Comparison of ENCODE assay signal across 9 mouse cellular contexts in genomic region chr3:101778896-101779665, GRCm38 (mm10).
DNase-seq lines count a peak whose midpoint lies in the region; ATAC-seq and TF ChIP-seq lines count a peak whose summit lies in the region.
"Had no signal": no experiment of that assay in that cellular context is flagged by ENCODE, and none has a peak within 500 bp of the region (broad histone marks: within the 10 kb centered on the region; RNA-seq: fewer than 3 reads in every experiment).

No protein-coding gene starts in this region.

- H3K9ac ChIP-seq in heart, postnatal 0 days (replicated peaks; ENCODE audit: low read depth, low read length): no peak overlapping the region
- no peak overlapping the region for H3K9ac ChIP-seq in stomach, embryonic 16.5 days (ENCODE audit: low read length)

- WGBS in heart, postnatal 0 days: 57% methylated on average over 15 of the region's 16 CpGs
- 63% methylated on average over 16 of the region's 16 CpGs for WGBS in stomach, embryonic 16.5 days

- no peak for TF ChIP-seq CTCF in heart, postnatal 0 days (IDR thresholded peaks at IDR 0.05; ENCODE audit: low read depth)

- ATAC-seq in megakaryocyte, adult 5-6 weeks (ENCODE audit: poor library complexity, severe bottlenecking): no peak
- ATAC-seq in heart, postnatal 0 days (ENCODE audit: insufficient read depth, low read depth): peak; percentile 83
- ATAC-seq in stomach, embryonic 16.5 days (ENCODE audit: insufficient read depth, low FRiP score): peak; percentile 33; the same call in 1 of the 2 replicates

- peaks cover 43% of the 10 kb centered on the region for H3K4me1 ChIP-seq in megakaryocyte, embryonic 14.5 days
- H3K4me1 ChIP-seq in heart, postnatal 0 days (ENCODE audit: control insufficient read depth, insufficient read depth): no peaks in the 10 kb centered on the region
- no peaks in the 10 kb centered on the region for H3K4me1 ChIP-seq in stomach, embryonic 16.5 days (ENCODE audit: control insufficient read depth, insufficient read depth, low read length)

- H3K36me3 ChIP-seq in megakaryocyte, embryonic 14.5 days (replicated peaks; ENCODE audit: low read length): no peaks in the 10 kb centered on the region
- no peaks in the 10 kb centered on the region for H3K36me3 ChIP-seq in heart, postnatal 0 days (replicated peaks; ENCODE audit: control insufficient read depth, insufficient read depth, low read length)
- H3K36me3 ChIP-seq in stomach, embryonic 16.5 days (ENCODE audit: control insufficient read depth, insufficient read depth, low read length): no peaks in the 10 kb centered on the region

- H3K9me3 ChIP-seq in megakaryocyte, embryonic 14.5 days: no peaks in the 10 kb centered on the region
- no peaks in the 10 kb centered on the region for H3K9me3 ChIP-seq in heart, postnatal 0 days (replicated peaks; ENCODE audit: control insufficient read depth, low read length)
- H3K9me3 ChIP-seq in stomach, embryonic 16.5 days (replicated peaks; ENCODE audit: control insufficient read depth, low read length): no peaks in the 10 kb centered on the region

- H3K4me3 ChIP-seq in megakaryocyte, embryonic 14.5 days (replicated peaks): peak overlapping the region; percentile 72
- H3K4me3 ChIP-seq in heart, postnatal 0 days (ENCODE audit: low read depth, low read length): no peak overlapping the region
- H3K4me3 ChIP-seq in stomach, embryonic 16.5 days (replicated peaks; ENCODE audit: low read length): no peak overlapping the region

- peak; percentile 78 for DNase-seq in heart, postnatal 0 days (ENCODE audit: low spot score)
- peak; percentile 42 to 78 for DNase-seq in kidney, postnatal 25 days
- DNase-seq in gastrocnemius, postnatal 36 days: no peak
- DNase-seq in adrenal gland, postnatal 4 days (ENCODE audit: low spot score in 2 of 2): no peak
- no peak for DNase-seq in layer of hippocampus, postnatal 14 days (ENCODE audit: low spot score in 2 of 2)
- DNase-seq: thymus, postnatal 4 days had no signal

- intact Hi-C loops in gastrocnemius, postnatal 36 days (cut with DNase I): no loop called here

- H3K4me2 ChIP-seq in heart, postnatal 0 days (ENCODE audit: low read depth, low read length): peak overlapping the region; percentile 4
- no peak overlapping the region for H3K4me2 ChIP-seq in stomach, embryonic 16.5 days (ENCODE audit: low read depth, low read length)

- peak; percentile 68; the same call in 1 of the 2 replicates for TF ChIP-seq EP300 in heart, postnatal 0 days (IDR thresholded peaks at IDR 0.05; ENCODE audit: low read depth)

- peak overlapping the region; percentile 70 for H3K27ac ChIP-seq in heart, postnatal 0 days (ENCODE audit: low read depth)
- no peak overlapping the region for H3K27ac ChIP-seq in stomach, embryonic 16.5 days (ENCODE audit: low read length)

- no peaks in the 10 kb centered on the region for H3K27me3 ChIP-seq in megakaryocyte, embryonic 14.5 days (replicated peaks)
- no peaks in the 10 kb centered on the region for H3K27me3 ChIP-seq in heart, postnatal 0 days (ENCODE audit: control insufficient read depth, insufficient read depth, low read length)
- no peaks in the 10 kb centered on the region for H3K27me3 ChIP-seq in stomach, embryonic 16.5 days (ENCODE audit: control insufficient read depth, insufficient read depth, low read length)

Comparison
In these comparisons a context has a peak if more than half of its experiments do, and no peak if none do; other contexts are left out.
1. DNase-seq: peak in heart, postnatal 0 days (single experiment) and kidney, postnatal 25 days (2 of 2); none in gastrocnemius, postnatal 36 days (0 of 2), adrenal gland, postnatal 4 days (0 of 2) and layer of hippocampus, postnatal 14 days (0 of 2).